Mouse (Mus musculus) stomach, postnatal 0 days (tissue): ENCODE data around the gene Copb2. TPM values are rescaled to one million over a fixed set of nuclear protein-coding genes. Genes with fewer than 3 reads are reported as not detected.
A peak's percentile ranks its signal among the peaks of the same experiment; 100 is the strongest.

ENCODE experiments used
- ATAC-seq: fragments of 200-750 bp; cut with Nextera tagmentation; 2 replicates; pipeline ENCODE4 v1.8.0; 2017; ENCODE audit not compliant: low FRiP score, low TSS enrichment
- DNase-seq: peaks from one replicate; pipeline ENCODE4 v3.0.0-alpha.2; 2016; ENCODE audit warnings: low spot score
- H3K27ac ChIP-seq: fragments of 300-500 bp; sonication (generic); replicated peaks from 2 replicates; pipeline ENCODE4 v1.5.1; 2014; ENCODE audit warnings: mild to moderate bottlenecking, control low read depth
- H3K27me3 ChIP-seq: fragments of 300-500 bp; sonication (generic); 2 replicates; pipeline ENCODE4 v1.6.1; 2014; ENCODE audit warnings: low read length; ENCODE audit not compliant: control insufficient read depth, insufficient read depth
- H3K36me3 ChIP-seq: fragments of 300-500 bp; sonication (generic); 2 replicates; pipeline ENCODE4 v1.6.1; 2014; ENCODE audit warnings: low read length, mixed read lengths; ENCODE audit not compliant: control insufficient read depth, insufficient read depth
- H3K4me1 ChIP-seq: fragments of 300-500 bp; sonication (generic); replicated peaks from 2 replicates; pipeline ENCODE4 v1.6.1; 2014; ENCODE audit warnings: antibody characterized with exemption; ENCODE audit not compliant: control insufficient read depth, insufficient read depth
- H3K4me2 ChIP-seq: fragments of 300-500 bp; sonication (generic); replicated peaks from 2 replicates; pipeline ENCODE4 v1.6.1; 2014; ENCODE audit warnings: low read depth, mild to moderate bottlenecking, control low read depth, moderate library complexity
- H3K4me3 ChIP-seq: fragments of 300-500 bp; sonication (generic); 2 replicates; pipeline ENCODE4 v1.5.1; 2014; ENCODE audit warnings: low read depth, low read length, control low read depth
- H3K9ac ChIP-seq: fragments of 300-500 bp; sonication (generic); 2 replicates; pipeline ENCODE4 v1.6.1; 2014; ENCODE audit warnings: mild to moderate bottlenecking, low read length, control low read depth, mixed read lengths
- H3K9me3 ChIP-seq: fragments of 300-500 bp; sonication (generic); 2 replicates; pipeline ENCODE4 v1.6.1; 2016; ENCODE audit warnings: low read length; ENCODE audit not compliant: control insufficient read depth
- CTCF ChIP-seq: IDR thresholded peaks from 2 replicates; pipeline ENCODE4 v1.5.1; 2016; ENCODE audit warnings: antibody characterized with exemption, low read depth, mild to moderate bottlenecking, moderate library complexity
- EP300 ChIP-seq: optimal IDR thresholded peaks from 2 replicates; pipeline ENCODE3; 2016; ENCODE audit warnings: antibody characterized with exemption
- WGBS: fragments of 180-500 bp; shearing (Covaris S2); extraction: QIAGEN DNeasy Blood & Tissue Kit; methylation state at CpG from one replicate; pipeline ENCODE4 v1.1.7; 2014; 5-methylcytosine and 5-hydroxymethylcytosine counted together
- polyA plus RNA-seq: library from polyadenylated mRNA; unstranded; fragments of >200 nt; fragmentation: Nextera tagmentation; extraction: Ambion mirVana; gene quantifications from 2 replicates; pipeline ENCODE4 v1.2.1, GENCODE M21; 2015

The Copb2 gene
- polyA plus RNA-seq, 1 experiment from 2014 or later: 105 TPM

- H3K9ac ChIP-seq: no peak overlapping the region
- no peaks in the 10 kb centered on the region for H3K4me1 ChIP-seq
- H3K27me3 ChIP-seq: no peaks in the 10 kb centered on the region
- no peak for TF ChIP-seq CTCF
- no peak for TF ChIP-seq EP300
- DNase-seq: no peak
- 70% methylated on average over 3 of the region's 3 CpGs for WGBS
- H3K27ac ChIP-seq: no peak overlapping the region
- no peak overlapping the region for H3K4me2 ChIP-seq
- ATAC-seq: no peak
- H3K36me3 ChIP-seq: no peaks in the 10 kb centered on the region
- H3K4me3 ChIP-seq: no peak overlapping the region
- no peaks in the 10 kb centered on the region for H3K9me3 ChIP-seq
Measured at GRCm38 (mm10) chr9:98544042-98544441, 19.5 kb upstream of the Copb2 start.

DNA sequence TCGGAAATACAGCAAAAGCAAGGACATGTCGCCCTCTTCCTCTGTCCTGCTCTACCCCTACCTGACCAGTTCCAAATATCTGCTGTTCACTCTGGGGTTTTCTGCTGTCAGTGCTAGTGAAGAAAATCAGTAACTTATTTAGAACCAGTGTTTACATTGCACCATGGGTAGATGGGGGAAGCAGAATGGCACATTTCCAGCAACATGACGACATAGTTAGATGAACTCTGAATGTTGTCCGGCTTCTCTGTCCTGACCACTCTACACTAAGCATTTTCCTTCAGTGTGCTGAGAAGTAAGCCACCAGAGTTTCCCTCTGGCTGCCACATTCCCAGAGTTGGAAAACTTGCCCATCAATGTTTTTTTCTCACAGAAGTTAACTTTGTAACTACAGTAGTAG lies 20.3 kb downstream of the Copb2 start:
- Histone ChIP-seq H3K27ac (no peak overlapping the region), H3K4me2 (no peak overlapping the region), H3K36me3 (peaks cover 43% of the 10 kb centered on the region), H3K9ac (no peak overlapping the region), H3K4me3 (no peak overlapping the region), H3K9me3 (no peaks in the 10 kb centered on the region), H3K4me1 (no peaks in the 10 kb centered on the region), H3K27me3 (no peaks in the 10 kb centered on the region)
- 76% methylated on average over 4 of the region's 4 CpGs for WGBS
- ATAC-seq (no peak), DNase-seq (no peak)
- TF ChIP-seq EP300: no peak

DNA sequence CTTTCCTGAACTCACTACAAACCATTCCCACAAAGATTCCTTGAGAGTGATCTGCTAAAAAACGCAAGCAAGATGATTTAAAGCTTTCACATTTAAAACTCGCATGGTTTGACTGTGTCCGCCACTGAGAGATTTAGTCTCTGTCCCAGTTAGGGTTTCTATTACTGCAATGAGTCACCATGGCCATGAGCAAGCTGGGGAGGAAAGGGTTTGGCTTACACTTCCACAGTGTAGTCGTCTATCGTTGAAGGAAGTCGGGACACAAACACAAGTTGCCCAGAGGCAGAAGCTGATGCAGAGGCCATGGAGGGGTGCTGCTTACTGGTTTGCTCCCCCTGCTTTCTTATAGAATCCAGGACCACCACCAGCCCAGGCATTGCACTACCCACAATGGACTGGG lies 36.6 kb downstream of the Copb2 start:
- Histone ChIP-seq H3K4me2 (no peak overlapping the region), H3K4me1 (peaks cover 4% of the 10 kb centered on the region; the same call in 1 of the 2 replicates), H3K4me3 (no peak overlapping the region), H3K27ac (no peak overlapping the region), H3K9ac (no peak overlapping the region), H3K9me3 (no peaks in the 10 kb centered on the region), H3K27me3 (no peaks in the 10 kb centered on the region), H3K36me3 (peaks cover 6% of the 10 kb centered on the region)
- 77% methylated on average over 6 of the region's 6 CpGs for WGBS
- TF ChIP-seq CTCF (no peak), EP300 (no peak)
- no peak for ATAC-seq
- no peak for DNase-seq

- Histone ChIP-seq H3K27ac (no peak within 1 kb of the TSS; the same call in 1 of the 2 replicates), H3K27me3 (no peaks in the 10 kb centered on the region), H3K9ac (peak within 1 kb of the TSS; percentile 85), H3K4me3 (peak within 1 kb of the TSS; percentile 91), H3K9me3 (no peaks in the 10 kb centered on the region), H3K36me3 (peaks cover 3% of the 10 kb centered on the region), H3K4me1 (peaks cover 4% of the 10 kb centered on the region; the same call in 1 of the 2 replicates), H3K4me2 (peak within 1 kb of the TSS; percentile 87)
- ATAC-seq: peak; percentile 92
- WGBS: under 1% methylated on average over 44 of the region's 44 CpGs
- no peak for TF ChIP-seq EP300
- no peak for TF ChIP-seq CTCF
- peak; percentile 84 for DNase-seq
Measured at GRCm38 (mm10) chr9:98601156-98601836, 37.8 kb downstream of the Copb2 start, which contains the start of gene Mrps22. Gene Mrps22 (minus strand): TSS chr9:98601660.

DNA sequence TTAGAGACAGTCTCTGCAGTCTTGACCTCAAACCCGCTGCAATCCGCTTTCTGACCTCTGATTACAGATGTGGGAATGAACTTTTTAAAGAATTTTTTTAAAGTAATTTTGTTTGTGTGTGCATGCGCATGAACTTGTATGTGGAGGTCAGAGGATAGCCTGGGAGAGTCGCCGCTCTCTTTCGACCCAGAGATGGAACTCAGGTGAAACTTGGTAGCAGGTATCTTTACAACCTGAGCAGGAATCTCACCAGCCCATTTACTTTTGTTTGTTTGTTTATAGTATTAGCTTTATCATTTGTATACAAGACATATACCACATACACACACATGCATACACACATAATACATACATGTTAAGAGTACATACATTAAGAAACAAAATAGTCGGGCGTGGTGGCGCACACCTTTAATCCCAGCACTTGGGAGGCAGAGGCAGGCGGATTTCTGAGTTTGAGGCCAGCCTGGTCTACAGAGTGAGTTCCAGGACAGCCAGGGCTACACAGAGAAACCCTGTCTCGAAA lies 38.4 kb downstream of the Copb2 start:
- peak overlapping the region; percentile 91 for H3K4me3 ChIP-seq
- DNase-seq: no peak
- H3K27ac ChIP-seq: no peak overlapping the region
- ATAC-seq: no peak; the same call in 1 of the 2 replicates
- WGBS: 53% methylated on average over 11 of the region's 11 CpGs
- peaks cover 4% of the 10 kb centered on the region; the same call in 1 of the 2 replicates for H3K4me1 ChIP-seq
- TF ChIP-seq CTCF (no peak), EP300 (no peak)
- H3K9me3 ChIP-seq: no peaks in the 10 kb centered on the region
- no peaks in the 10 kb centered on the region for H3K27me3 ChIP-seq
- H3K36me3 ChIP-seq: no peaks in the 10 kb centered on the region
- H3K9ac ChIP-seq: no peak overlapping the region
- H3K4me2 ChIP-seq: peak overlapping the region; percentile 87

DNA sequence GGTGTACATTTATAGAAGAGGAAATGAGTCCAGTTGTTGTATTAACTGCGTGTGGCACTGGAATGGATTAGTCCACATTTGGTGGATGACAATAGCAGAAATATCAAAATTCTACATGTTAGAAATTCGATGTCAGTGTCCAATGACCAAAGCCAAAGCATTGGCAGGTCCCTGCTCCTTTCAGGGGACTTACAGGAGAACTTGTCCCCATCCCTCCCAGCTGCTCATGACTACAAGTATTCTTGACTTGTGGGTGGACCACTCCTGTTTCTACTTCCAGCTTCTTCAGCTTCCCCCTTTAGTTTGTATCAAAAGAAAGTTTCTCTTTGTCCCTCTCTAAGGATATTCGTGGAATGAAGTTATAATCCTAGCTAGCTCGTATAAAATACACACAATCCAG lies 41.4 kb downstream of the Copb2 start:
- Histone ChIP-seq H3K4me2 (no peak overlapping the region), H3K4me1 (peaks cover 4% of the 10 kb centered on the region; the same call in 1 of the 2 replicates), H3K36me3 (no peaks in the 10 kb centered on the region), H3K27ac (no peak overlapping the region), H3K9me3 (no peaks in the 10 kb centered on the region), H3K4me3 (no peak overlapping the region), H3K27me3 (no peaks in the 10 kb centered on the region), H3K9ac (no peak overlapping the region)
- TF ChIP-seq CTCF (no peak), EP300 (no peak)
- no peak for DNase-seq
- WGBS: 66% methylated on average over 4 of the region's 4 CpGs
- ATAC-seq: no peak
